Mouse (Mus musculus): ENCODE measurements around the gene Fancd2. TPM values are rescaled to one million over a fixed set of nuclear protein-coding genes. Genes with fewer than 3 reads are reported as not detected.

The Fancd2 gene
- total RNA-seq, 2 experiments from 2014 or later: 0.10 to 0.28 TPM

DNA sequence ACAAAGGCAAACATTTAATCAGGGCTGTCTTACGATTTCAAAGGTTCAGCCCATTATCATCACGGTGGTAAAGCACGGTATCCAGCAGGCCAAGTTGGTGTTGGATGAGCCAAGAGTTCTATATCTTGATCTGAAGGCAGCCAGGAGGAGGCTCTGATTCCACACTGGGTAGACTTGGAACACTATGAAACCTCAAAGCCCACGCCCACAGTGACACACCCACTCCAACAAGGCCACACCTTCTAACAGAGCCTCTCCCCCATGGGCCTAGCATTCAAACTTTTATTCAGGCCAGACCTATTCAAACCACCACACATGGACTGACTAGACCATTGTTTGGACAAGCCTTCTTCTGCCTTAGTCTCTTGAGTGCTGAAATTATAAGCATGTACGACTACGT is 71.3 kb downstream of the Fancd2 start:
- H3K27ac ChIP-seq: no peak overlapping the region
- DNase-seq: no peak
- H3K4me3 ChIP-seq: no peak overlapping the region
- intact Hi-C loops (cut with DNase I): loop anchor here (5.0 kb wide), 1 partner anchor 116 kb away; no protein-coding TSS in a partner anchor
- TF ChIP-seq CTCF (IDR thresholded peaks at IDR 0.05): no peak

DNA sequence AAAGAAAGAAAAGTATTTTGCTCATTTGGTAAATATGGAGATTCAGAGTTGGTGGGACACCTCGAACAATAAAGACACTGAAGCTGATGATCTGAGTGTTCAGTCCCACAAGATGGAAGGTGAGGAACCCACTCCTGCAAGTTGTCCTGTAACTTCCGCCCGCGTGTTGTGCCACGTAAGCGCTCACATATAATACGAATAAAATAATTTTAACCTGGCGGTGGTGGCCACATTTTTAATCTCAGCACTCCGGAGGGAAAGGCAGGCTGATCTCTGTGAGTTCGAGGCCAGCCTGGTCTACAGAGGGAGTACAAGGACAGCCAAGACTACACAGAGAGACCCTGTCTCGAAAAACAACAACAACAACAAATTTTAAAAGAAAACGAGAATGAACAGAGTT is 72.5 kb downstream of the Fancd2 start:
- intact Hi-C loops (cut with DNase I): loop anchor here (5.0 kb wide), 1 partner anchor 117 kb away; no protein-coding TSS in a partner anchor
- no peak for TF ChIP-seq CTCF (IDR thresholded peaks at IDR 0.05)
- peak overlapping the region; percentile 92 for H3K27ac ChIP-seq
- H3K4me3 ChIP-seq: peak overlapping the region; percentile 88
- no peak for DNase-seq

DNA sequence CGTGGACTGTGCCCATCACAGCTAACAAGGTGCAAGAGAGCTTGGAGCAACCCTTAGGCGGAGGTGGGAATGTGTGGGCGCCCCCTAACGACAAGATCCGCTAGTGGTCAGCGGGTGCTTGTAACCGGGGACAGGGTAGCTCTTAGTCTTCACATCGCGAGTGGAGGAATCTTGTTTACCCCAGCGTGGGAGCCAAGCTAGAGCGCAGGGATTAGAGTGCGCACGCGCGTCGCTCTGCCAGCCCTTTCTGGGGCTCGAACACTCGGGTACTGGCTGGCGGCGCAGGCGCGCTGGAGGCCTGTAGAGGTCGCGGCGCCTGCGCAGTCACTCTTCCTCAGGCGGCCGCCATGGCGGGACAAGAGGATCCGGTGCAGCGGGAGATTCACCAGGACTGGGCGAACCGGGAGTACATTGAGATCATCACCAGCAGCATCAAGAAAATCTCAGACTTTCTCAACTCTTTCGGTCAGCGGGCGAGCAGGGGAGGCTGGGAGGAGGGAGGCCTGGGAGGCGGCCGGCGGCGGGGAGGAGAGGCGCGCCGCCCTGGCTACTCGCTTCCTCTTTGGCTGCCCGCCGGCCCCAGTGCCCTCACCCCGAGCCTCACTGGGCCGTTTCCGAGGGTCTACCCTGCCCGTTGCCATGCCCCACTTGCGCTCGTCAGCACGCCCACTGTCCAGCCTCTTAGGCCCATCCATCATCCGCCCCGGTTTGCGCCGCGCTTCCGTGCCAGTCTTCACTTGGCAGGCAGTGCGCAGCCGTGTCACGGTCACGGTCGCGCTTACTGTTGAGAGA is 73.1 kb downstream of the Fancd2 start, which contains the start of gene Brk1:
TSS of gene Brk1 (plus strand) at position 341 of the 792 bp plus-strand sequence.
- peak; percentile 92 for DNase-seq
- TF ChIP-seq CTCF (IDR thresholded peaks at IDR 0.05): peak; percentile 65
- Histone ChIP-seq H3K27ac (peak within 1 kb of the TSS; percentile 92), H3K4me3 (peak within 1 kb of the TSS; percentile 88)
- intact Hi-C loops (cut with DNase I): loop anchor here (5.0 kb wide), 1 partner anchor 117 kb away; no protein-coding TSS in a partner anchor

DNA sequence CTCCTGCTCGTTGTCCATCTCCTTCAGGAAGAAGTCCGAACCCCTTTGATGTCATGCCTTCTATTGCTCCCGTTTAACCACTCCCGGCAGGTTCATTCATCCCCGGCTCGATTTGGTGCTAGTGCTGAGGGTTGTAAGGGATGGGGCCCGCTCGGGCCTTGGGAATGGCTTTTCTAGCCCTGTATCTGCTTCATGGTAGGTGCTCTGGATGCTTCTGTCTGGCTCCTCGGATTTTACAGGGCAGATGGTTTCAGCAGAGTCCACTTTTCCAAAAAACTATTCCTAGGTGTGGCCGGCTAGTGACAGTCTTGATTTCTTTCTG is 73.7 kb downstream of the Fancd2 start:
- Histone ChIP-seq H3K4me3 (peak overlapping the region; percentile 88), H3K27ac (peak overlapping the region; percentile 92)
- intact Hi-C loops (cut with DNase I): no loop called here
- DNase-seq: no peak
- no peak for TF ChIP-seq CTCF (IDR thresholded peaks at IDR 0.05)

DNA sequence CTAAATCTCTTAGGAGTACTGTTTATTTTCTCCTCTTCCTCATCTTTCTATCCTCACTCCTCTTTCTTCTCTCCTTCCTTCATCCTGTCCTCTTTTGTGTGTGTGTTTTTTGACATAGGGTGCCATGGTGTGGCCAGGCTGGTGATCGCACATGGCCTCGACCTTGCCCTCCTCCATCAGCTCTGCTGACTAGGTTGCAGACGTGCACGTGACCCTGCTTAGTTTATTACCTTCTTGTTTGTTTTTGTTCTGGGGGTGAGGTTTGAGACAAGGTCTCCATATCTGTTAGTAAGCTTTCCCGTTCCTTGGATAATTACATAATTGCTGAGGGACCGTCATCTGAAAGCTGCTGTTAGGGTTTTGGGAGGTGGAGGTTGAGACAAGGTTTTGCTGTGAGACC is 77.4 kb downstream of the Fancd2 start:
- Histone ChIP-seq H3K4me3 (no peak overlapping the region), H3K27ac (no peak overlapping the region)
- intact Hi-C loops (cut with DNase I): no loop called here
- no peak for DNase-seq
- TF ChIP-seq CTCF (IDR thresholded peaks at IDR 0.05): no peak

DNA sequence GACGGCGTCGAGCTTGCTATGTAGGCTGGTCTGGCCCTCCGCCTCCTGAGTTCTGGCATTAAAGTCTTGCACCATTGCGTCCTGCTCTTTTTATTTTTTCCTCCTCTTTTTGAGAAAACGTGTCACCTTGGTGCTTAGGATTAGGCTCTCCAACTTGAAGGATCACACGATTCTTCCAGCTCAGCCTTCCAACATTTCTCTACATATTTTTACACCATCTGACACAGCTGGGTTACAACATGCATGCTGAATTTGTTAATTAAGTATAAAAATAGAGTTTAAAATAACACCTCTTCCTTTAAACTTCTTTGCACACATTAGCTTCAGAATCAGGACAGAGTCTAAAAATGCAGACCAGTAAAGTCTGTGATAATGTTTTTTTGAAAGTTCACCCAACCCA is 77.8 kb downstream of the Fancd2 start:
- no peak for DNase-seq
- no peak for TF ChIP-seq CTCF (IDR thresholded peaks at IDR 0.05)
- intact Hi-C loops (cut with DNase I): no loop called here
- H3K4me3 ChIP-seq: no peak overlapping the region
- no peak overlapping the region for H3K27ac ChIP-seq

DNA sequence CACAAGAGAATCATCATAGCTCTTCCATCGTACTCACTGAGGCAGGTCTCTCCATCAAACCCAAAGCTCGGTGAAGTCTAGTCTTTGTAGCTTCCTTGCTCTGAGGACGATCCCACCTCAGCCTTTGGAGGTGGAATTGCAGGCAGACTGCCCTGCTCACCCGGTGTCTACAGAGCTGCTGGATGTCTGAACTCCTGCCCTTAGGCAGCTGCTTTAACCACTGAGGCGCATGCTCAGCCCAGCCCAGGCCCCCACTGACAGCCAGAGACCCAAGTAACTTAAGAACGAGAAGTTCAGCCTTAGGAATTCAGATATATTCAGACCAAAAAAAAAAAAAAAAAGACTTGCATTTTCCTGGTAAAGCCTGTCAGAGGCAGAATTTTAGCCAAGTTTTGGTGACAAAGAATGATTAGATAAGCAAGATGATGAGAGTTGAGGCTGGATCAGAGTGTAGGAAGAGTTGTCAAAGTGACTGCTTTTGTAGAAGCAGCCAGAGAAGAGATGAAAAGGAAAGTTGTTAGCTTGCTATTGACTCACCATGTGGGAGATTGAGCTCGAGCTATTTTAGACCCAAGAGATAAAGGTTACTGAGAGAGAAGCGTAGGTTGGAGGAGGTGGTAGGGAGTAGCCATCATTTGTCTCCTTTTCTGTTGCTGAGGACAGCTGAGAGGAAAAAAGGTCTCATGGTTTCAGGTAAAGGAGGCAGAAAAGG is 80.9 kb downstream of the Fancd2 start:
- no peak overlapping the region for H3K4me3 ChIP-seq
- intact Hi-C loops (cut with DNase I): no loop called here
- DNase-seq: no peak
- peak overlapping the region; percentile 49; the same call in 1 of the 2 replicates for H3K27ac ChIP-seq
- no peak for TF ChIP-seq CTCF (IDR thresholded peaks at IDR 0.05)

DNA sequence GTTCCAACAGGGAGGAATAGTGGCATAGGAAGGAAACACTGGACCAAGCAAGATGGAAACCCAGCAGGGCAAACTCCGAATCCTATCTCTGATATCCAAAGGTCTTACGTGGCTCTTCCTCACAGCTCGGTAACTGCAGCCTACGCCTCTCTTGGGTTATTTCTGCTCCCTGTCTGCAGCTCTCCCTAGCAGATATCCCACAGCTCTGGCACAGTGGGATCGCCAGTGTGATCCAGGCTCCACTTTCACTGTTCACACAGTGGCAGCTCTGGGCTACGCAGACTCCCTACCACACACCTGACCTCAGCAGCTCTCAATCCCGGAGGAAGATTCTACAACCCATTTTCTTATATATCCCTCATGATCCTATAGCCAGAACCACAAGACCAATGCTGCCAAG is 82.7 kb downstream of the Fancd2 start:
- intact Hi-C loops (cut with DNase I): no loop called here
- TF ChIP-seq CTCF (IDR thresholded peaks at IDR 0.05): no peak
- Histone ChIP-seq H3K4me3 (no peak overlapping the region), H3K27ac (no peak overlapping the region)
- DNase-seq: no peak

DNA sequence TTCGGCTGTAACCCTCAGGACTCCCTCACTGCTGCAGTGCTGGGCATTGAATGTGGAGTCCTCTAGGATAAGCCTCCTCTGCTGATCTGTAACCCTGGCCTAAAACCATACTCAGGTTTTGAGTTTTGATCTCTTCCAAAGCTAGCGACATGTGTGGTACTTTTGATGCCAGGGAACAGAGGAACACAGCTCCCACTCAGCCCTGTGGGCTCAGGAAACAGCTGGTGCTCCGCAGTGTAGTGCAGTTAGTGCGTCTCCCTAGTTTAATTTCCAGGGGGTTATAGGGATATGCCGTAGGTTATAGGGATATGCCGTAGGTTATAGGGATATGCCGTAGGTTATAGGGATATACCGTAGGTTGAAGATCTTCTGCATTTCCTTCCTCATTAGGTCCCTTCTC is 83.5 kb downstream of the Fancd2 start:
- TF ChIP-seq CTCF (IDR thresholded peaks at IDR 0.05): no peak
- H3K4me3 ChIP-seq: no peak overlapping the region
- no peak overlapping the region for H3K27ac ChIP-seq
- DNase-seq: no peak
- intact Hi-C loops (cut with DNase I): no loop called here

DNA sequence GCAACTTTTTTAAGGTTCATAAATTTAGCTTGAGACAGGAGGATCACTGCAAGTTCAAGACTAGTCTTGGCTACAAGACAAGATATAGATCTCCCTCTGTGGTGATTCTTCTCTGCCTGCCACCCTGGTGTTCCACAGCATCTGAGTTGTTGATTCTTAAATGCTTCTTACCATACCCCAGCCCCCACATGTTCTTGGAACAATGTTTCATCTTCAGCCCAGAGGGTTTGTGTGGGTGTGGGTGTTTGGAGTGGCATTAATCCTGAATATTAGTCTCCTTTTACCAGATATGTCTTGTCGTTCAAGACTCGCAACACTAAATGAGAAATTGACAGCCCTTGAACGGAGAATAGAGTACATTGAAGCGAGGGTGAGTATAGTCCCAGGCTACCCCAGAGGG is 84.0 kb downstream of the Fancd2 start:
- no peak overlapping the region for H3K4me3 ChIP-seq
- no peak overlapping the region for H3K27ac ChIP-seq
- DNase-seq: no peak
- TF ChIP-seq CTCF (IDR thresholded peaks at IDR 0.05): no peak
- intact Hi-C loops (cut with DNase I): no loop called here

DNA sequence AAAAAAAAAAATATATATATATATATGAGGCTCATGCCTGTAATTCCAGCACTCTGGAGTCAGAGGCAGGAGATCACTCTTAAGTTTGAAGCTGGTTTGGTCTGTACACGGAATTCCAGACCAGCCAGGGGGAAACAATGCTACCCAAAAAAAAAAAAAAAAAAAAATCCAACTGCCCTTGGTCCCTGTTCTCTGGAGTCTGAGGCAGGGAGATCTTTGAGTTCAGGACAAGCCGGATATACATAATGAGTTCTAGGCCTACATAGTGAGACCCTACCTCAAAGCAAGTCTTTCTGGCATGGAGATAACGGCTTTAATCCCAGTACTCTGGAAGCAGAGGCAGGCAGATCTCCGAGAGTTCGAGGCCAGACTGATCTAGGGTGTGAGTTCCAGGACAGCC is 91.9 kb downstream of the Fancd2 start:
- peak overlapping the region; percentile 92 for H3K27ac ChIP-seq
- H3K4me3 ChIP-seq: peak overlapping the region; percentile 94
- DNase-seq: no peak
- no peak for TF ChIP-seq CTCF (IDR thresholded peaks at IDR 0.05)
- intact Hi-C loops (cut with DNase I): loop anchor here (5.0 kb wide), 1 partner anchor 96 kb away; no protein-coding TSS in a partner anchor

DNA sequence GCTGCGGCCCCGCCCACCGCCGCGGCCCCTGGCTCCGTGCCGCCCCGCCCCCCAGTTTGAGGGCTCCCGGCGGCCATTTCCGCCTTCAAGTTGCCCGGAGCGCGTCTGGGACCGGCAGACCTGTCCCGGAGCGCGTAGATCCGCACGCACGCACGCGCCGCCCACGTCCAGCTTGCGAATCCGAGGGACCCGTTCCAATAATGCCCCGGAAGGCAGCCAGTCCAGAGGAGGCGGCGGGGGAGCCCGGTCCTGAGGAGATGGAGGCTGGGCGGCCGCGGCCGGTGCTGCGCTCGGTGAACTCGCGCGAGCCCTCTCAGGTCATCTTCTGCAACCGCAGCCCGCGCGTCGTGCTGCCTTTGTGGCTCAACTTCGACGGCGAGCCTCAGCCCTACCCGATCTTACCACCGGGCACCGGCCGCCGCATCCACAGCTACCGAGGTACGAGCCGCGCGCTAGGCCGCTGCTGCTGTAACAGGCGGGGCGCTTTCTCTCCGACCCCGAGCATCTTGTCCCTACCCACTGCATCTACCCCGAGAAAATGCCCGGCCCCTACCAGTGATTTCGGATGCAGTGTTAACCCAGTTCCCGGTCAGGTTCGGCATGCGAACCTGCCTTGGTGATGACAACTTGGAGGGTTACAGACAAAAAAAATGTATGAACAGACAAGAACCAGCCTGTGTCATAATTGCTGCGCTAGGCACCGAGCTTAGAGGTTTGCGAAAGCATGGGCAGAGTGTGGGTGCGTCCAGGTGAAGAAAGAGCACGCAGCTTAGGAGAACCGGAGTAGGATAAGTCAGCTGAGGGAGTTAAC is 92.7 kb downstream of the Fancd2 start, which contains the start of gene Vhl:
TSS of gene Vhl (plus strand) at position 19 of the 811 bp plus-strand sequence.
- peak within 1 kb of the TSS; percentile 92 for H3K27ac ChIP-seq
- peak; percentile 34 for TF ChIP-seq CTCF (IDR thresholded peaks at IDR 0.05)
- H3K4me3 ChIP-seq: peak within 1 kb of the TSS; percentile 94
- peak; percentile 95 for DNase-seq
- intact Hi-C loops (cut with DNase I): loop anchor here (5.0 kb wide), 1 partner anchor 97 kb away; no protein-coding TSS in a partner anchor

All from gastrocnemius, adult 2 months (tissue).